ENCODE assay signal across 11 mouse cellular contexts in genomic region chr2:35446300-35446699, GRCm38 (mm10). TPM values are rescaled to one million over a fixed set of nuclear protein-coding genes. Genes with fewer than 3 reads are reported as not detected.
DNase-seq lines count a peak whose midpoint lies in the region; ATAC-seq and TF ChIP-seq lines count a peak whose summit lies in the region.
"Had no signal": no experiment of that assay in that cellular context is flagged by ENCODE, and none has a peak within 500 bp of the region (broad histone marks: within the 10 kb centered on the region; RNA-seq: fewer than 3 reads in every experiment).

No protein-coding gene starts in this region.

- H3K27ac ChIP-seq in heart, embryonic 14.5 days (replicated peaks in 1 of 2; ENCODE audit: control insufficient read depth in 1 of 2, insufficient read depth in 1 of 2, low read depth in 2 of 2, low read length in 2 of 2) = peak overlapping the region; percentile 29 to 50; a peak in 3 of 4 replicates
- H3K27ac ChIP-seq in heart, embryonic 11.5 days (ENCODE audit: low read depth, low read length) = no peak overlapping the region
- no peak overlapping the region for H3K27ac ChIP-seq in midbrain, embryonic 11.5 days (ENCODE audit: low read depth, low read length)
- no peak overlapping the region for H3K27ac ChIP-seq in midbrain, embryonic 16.5 days (ENCODE audit: low read length)
- 0 out of 2 replicates have a peak overlapping the region, but pooled peaks have one; percentile 5 for H3K27ac ChIP-seq in small intestine, adult 2 months (ENCODE audit: insufficient read depth, low read depth, low read length)

- DNase-seq in midbrain, embryonic 11.5 days (ENCODE audit: low spot score, missing footprints) = peak; percentile 47
- DNase-seq in layer of hippocampus, adult 9-11 months = no peak
- DNase-seq in cerebellum, postnatal 4 days (ENCODE audit: low spot score in 2 of 2) = no peak

- TF ChIP-seq CTCF in small intestine, adult 2 months (IDR thresholded peaks at IDR 0.05; ENCODE audit: extremely low read depth, insufficient read length, insufficient replicate concordance, low read depth, low read length) = no peak

- H3K36me3 ChIP-seq in heart, embryonic 14.5 days (ENCODE audit: control insufficient read depth, insufficient read depth, low read length) = no peaks in the 10 kb centered on the region
- H3K36me3 ChIP-seq in heart, embryonic 11.5 days (ENCODE audit: control insufficient read depth, insufficient read depth, low read length) = no peaks in the 10 kb centered on the region
- no peaks in the 10 kb centered on the region for H3K36me3 ChIP-seq in midbrain, embryonic 11.5 days (ENCODE audit: control insufficient read depth, insufficient read depth, low read length)
- no peaks in the 10 kb centered on the region for H3K36me3 ChIP-seq in midbrain, embryonic 16.5 days (ENCODE audit: control insufficient read depth, insufficient read depth, low read length)
- H3K36me3 ChIP-seq in small intestine, adult 2 months (ENCODE audit: control insufficient read depth, insufficient read depth, low read length) = no peaks in the 10 kb centered on the region

- no peak overlapping the region for H3K4me2 ChIP-seq in heart, embryonic 14.5 days (ENCODE audit: low read length)
- no peak overlapping the region for H3K4me2 ChIP-seq in heart, embryonic 11.5 days
- H3K4me2 ChIP-seq in midbrain, embryonic 11.5 days = no peak overlapping the region
- H3K4me2 ChIP-seq in midbrain, embryonic 16.5 days (ENCODE audit: low read length) = no peak overlapping the region

- ATAC-seq in heart, embryonic 14.5 days (ENCODE audit: insufficient number of reproducible peaks, insufficient read depth, low FRiP score, low read depth) = no peak
- ATAC-seq in heart, embryonic 11.5 days (replicated peaks; ENCODE audit: insufficient number of reproducible peaks, low FRiP score, low TSS enrichment) = no peak
- ATAC-seq in midbrain, embryonic 11.5 days (ENCODE audit: low FRiP score) = no peak
- no peak for ATAC-seq in midbrain, embryonic 16.5 days
- ATAC-seq in erythroblast, adult 5-6 weeks (replicated peaks; ENCODE audit: low FRiP score, poor library complexity, severe bottlenecking) = 0 out of 2 replicates have a peak, but pooled peaks have one; percentile 27

- no peak overlapping the region for H3K4me3 ChIP-seq in heart, embryonic 14.5 days (ENCODE audit: control insufficient read depth in 1 of 2, insufficient read depth in 1 of 2, low read depth in 1 of 2, low read length in 2 of 2)
- no peak overlapping the region for H3K4me3 ChIP-seq in heart, embryonic 11.5 days (ENCODE audit: low read depth, low read length)
- no peak overlapping the region for H3K4me3 ChIP-seq in midbrain, embryonic 11.5 days (ENCODE audit: low read depth, low read length)
- no peak overlapping the region for H3K4me3 ChIP-seq in midbrain, embryonic 16.5 days (ENCODE audit: low read depth, low read length)
- H3K4me3 ChIP-seq in small intestine, adult 2 months (ENCODE audit: low read depth, low read length) = no peak overlapping the region
- H3K4me3 ChIP-seq: myocyte had no signal

- no peaks in the 10 kb centered on the region for H3K9me3 ChIP-seq in heart, embryonic 14.5 days (ENCODE audit: control insufficient read depth, low read length)
- H3K9me3 ChIP-seq in heart, embryonic 11.5 days (replicated peaks; ENCODE audit: control insufficient read depth, low read length) = no peaks in the 10 kb centered on the region
- no peaks in the 10 kb centered on the region for H3K9me3 ChIP-seq in midbrain, embryonic 11.5 days (ENCODE audit: control insufficient read depth, low read length)
- H3K9me3 ChIP-seq in midbrain, embryonic 16.5 days (replicated peaks; ENCODE audit: control insufficient read depth, low read length, poor library complexity, severe bottlenecking) = no peaks in the 10 kb centered on the region

- H3K4me1 ChIP-seq in heart, embryonic 14.5 days (ENCODE audit: control insufficient read depth in 2 of 2, insufficient read depth in 2 of 2, low read length in 2 of 2) = peaks cover 47 to 66% of the 10 kb centered on the region in 2 experiments
- H3K4me1 ChIP-seq in heart, embryonic 11.5 days (ENCODE audit: control insufficient read depth, insufficient read depth, low read length) = peaks cover 62% of the 10 kb centered on the region
- H3K4me1 ChIP-seq in midbrain, embryonic 11.5 days (ENCODE audit: control insufficient read depth, insufficient read depth, low read length) = no peaks in the 10 kb centered on the region
- H3K4me1 ChIP-seq in midbrain, embryonic 16.5 days (ENCODE audit: control insufficient read depth, insufficient read depth, low read length) = no peaks in the 10 kb centered on the region
- peaks cover 11% of the 10 kb centered on the region for H3K4me1 ChIP-seq in small intestine, adult 2 months (ENCODE audit: control insufficient read depth, insufficient read depth, insufficient read length, low read length)

- TF ChIP-seq POLR2A in small intestine, adult 2 months (IDR thresholded peaks at IDR 0.05; ENCODE audit: low read depth, low read length) = no peak

- no peak overlapping the region for H3K9ac ChIP-seq in heart, embryonic 14.5 days (ENCODE audit: low read length)
- H3K9ac ChIP-seq in heart, embryonic 11.5 days (ENCODE audit: low read depth, low read length) = no peak overlapping the region; the same call in 1 of the 2 replicates
- no peak overlapping the region for H3K9ac ChIP-seq in midbrain, embryonic 11.5 days (ENCODE audit: low read length)
- H3K9ac ChIP-seq in midbrain, embryonic 16.5 days (ENCODE audit: low read depth, low read length) = no peak overlapping the region

- H3K27me3 ChIP-seq in heart, embryonic 14.5 days (ENCODE audit: control insufficient read depth, insufficient read depth, low read length) = no peaks in the 10 kb centered on the region
- no peaks in the 10 kb centered on the region for H3K27me3 ChIP-seq in heart, embryonic 11.5 days (ENCODE audit: control insufficient read depth, insufficient read depth, low read length)
- H3K27me3 ChIP-seq in midbrain, embryonic 11.5 days (ENCODE audit: control insufficient read depth, insufficient read depth, low read length) = no peaks in the 10 kb centered on the region
- H3K27me3 ChIP-seq in midbrain, embryonic 16.5 days (ENCODE audit: control insufficient read depth, insufficient read depth, low read depth, low read length) = no peaks in the 10 kb centered on the region
- no peaks in the 10 kb centered on the region for H3K27me3 ChIP-seq in small intestine, adult 2 months (ENCODE audit: control insufficient read depth, insufficient read depth, low read length)

- WGBS in heart, embryonic 14.5 days = 68% methylated on average over 5 of the region's 5 CpGs
- 74% methylated on average over 5 of the region's 5 CpGs for WGBS in heart, embryonic 11.5 days (ENCODE audit: insufficient replicate concordance)
- 84% methylated on average over 5 of the region's 5 CpGs for WGBS in midbrain, embryonic 11.5 days
- WGBS in midbrain, embryonic 16.5 days = 86% methylated on average over 5 of the region's 5 CpGs
- WGBS in small intestine, adult 2 months = 82% methylated on average over 5 of the region's 5 CpGs

RNA-seq across cellular contexts. Expression of gene Ggta1, which starts 16.7 kb away (rescaled TPM):
- polyA plus RNA-seq in heart, embryonic 14.5 days (2014; fragmentation: Nextera tagmentation; extraction: Ambion mirVana) = 37.9 and 39.4 TPM in 2 replicates
- 38.1 and 42.1 TPM in 2 replicates for polyA plus RNA-seq in heart, embryonic 11.5 days (2014; fragmentation: Nextera tagmentation; extraction: Ambion mirVana)
- polyA plus RNA-seq in midbrain, embryonic 11.5 days (2014; fragmentation: Nextera tagmentation; extraction: Ambion mirVana) = 6.3 TPM in 2 replicates
- polyA plus RNA-seq in midbrain, embryonic 16.5 days (2015; fragmentation: Nextera tagmentation; extraction: Ambion mirVana) = 6.1 and 6.4 TPM in 2 replicates
- total RNA-seq in erythroblast, adult 5-6 weeks (2015; ENCODE audit: low replicate concordance) = 7.9 and 9.8 TPM in 2 replicates
- 18.4 and 20.8 TPM in 2 replicates for total RNA-seq in erythroblast, adult 5-6 weeks (2017; ENCODE audit: low replicate concordance)
- polyA plus RNA-seq in small intestine, adult 2 months (2012; rRNA removed) = 3.5 and 3.6 TPM in 2 replicates

RNA-seq across cellular contexts. Expression of gene 4930402F06Rik, which starts 49.3 kb away (rescaled TPM):
- polyA plus RNA-seq in heart, embryonic 14.5 days (2014; fragmentation: Nextera tagmentation; extraction: Ambion mirVana) = not detected in 2 replicates
- polyA plus RNA-seq in heart, embryonic 11.5 days (2014; fragmentation: Nextera tagmentation; extraction: Ambion mirVana) = not detected in 2 replicates
- polyA plus RNA-seq in midbrain, embryonic 11.5 days (2014; fragmentation: Nextera tagmentation; extraction: Ambion mirVana) = not detected in 2 replicates
- polyA plus RNA-seq in midbrain, embryonic 16.5 days (2015; fragmentation: Nextera tagmentation; extraction: Ambion mirVana) = not detected in 2 replicates
- not detected in 2 replicates for total RNA-seq in erythroblast, adult 5-6 weeks (2015; ENCODE audit: low replicate concordance)
- not detected in 2 replicates for total RNA-seq in erythroblast, adult 5-6 weeks (2017; ENCODE audit: low replicate concordance)
- not detected in 2 replicates for polyA plus RNA-seq in small intestine, adult 2 months (2012; rRNA removed)
- total RNA-seq: left cerebral cortex, postnatal 25 days had no signal
- polyA plus RNA-seq: myocyte; urinary bladder, adult 2 months had no signal

Comparison
In these comparisons a context has a peak if more than half of its experiments do, and no peak if none do; other contexts are left out.
1. H3K27ac ChIP-seq: peak in heart, embryonic 14.5 days (2 of 2) and small intestine, adult 2 months (single experiment); none in heart, embryonic 11.5 days (single experiment), midbrain, embryonic 11.5 days (single experiment) and midbrain, embryonic 16.5 days (single experiment).